Mouse (Mus musculus): ENCODE data around the gene Bbs5.

DNA sequence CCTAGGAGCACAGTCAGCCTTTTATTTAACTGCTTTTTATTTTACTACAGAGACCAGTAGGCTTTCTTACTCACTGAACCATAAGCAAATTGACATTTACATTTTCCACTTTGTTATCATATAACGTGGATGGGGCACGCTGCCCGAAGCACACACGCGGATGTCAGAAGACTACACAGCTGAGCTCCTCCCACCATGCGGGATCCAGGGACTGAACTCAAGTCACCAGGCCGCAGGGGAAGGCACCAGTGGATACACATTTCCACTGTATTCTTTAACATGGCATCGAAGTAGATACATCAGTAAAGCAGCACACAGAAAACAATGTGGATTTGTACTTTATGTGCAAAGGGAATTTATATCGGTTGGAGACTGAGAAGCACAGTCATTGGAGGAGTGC lies 28.3 kb downstream of the Bbs5 start:
- TF ChIP-seq POLR2A (IDR thresholded peaks at IDR 0.05; ENCODE audit: borderline replicate concordance, low read depth, low read length) (no peak), CTCF (IDR thresholded peaks at IDR 0.05; ENCODE audit: low read depth, low read length) (no peak)

Data from bone marrow macrophage, adult 2 months (primary cell).